Mouse (Mus musculus): ENCODE measurements around the gene Gfpt1.

GRCm38 (mm10) chr6:87133520-87133919, 90.9 kb downstream of the Gfpt1 start:
- TF ChIP-seq CTCF (conservative IDR thresholded peaks at IDR 0.05; ENCODE audit: low read length), result no peak
- no peak for TF ChIP-seq NANOG (IDR thresholded peaks at IDR 0.05; ENCODE audit: borderline replicate concordance, low read length)
- no peak for TF ChIP-seq POU5F1 (IDR thresholded peaks at IDR 0.05; ENCODE audit: borderline replicate concordance, low read length)

Measured in E14TG2a.4 (cell line).